Mouse (Mus musculus): Measurements from ENCODE around the gene CN725425.

GRCm38 (mm10) chr15:91251544-91252408 lies 52.5 kb downstream of the CN725425 start:
- TF ChIP-seq CTCF (conservative IDR thresholded peaks at IDR 0.05; ENCODE audit: low read length) = no peak
- no peak for TF ChIP-seq POU5F1 (IDR thresholded peaks at IDR 0.05; ENCODE audit: borderline replicate concordance, low read length)
